Mouse (Mus musculus) frontal cortex, postnatal 25 days (tissue): Measurements from ENCODE around the gene Eef1e1.
"Not testable (repeated sequence)": the region's sequence is repeated elsewhere in the genome, so short reads cannot be mapped to it uniquely, and the experiment has no call there.

Experiments
- DNase-seq, 2 experiments: peaks; one replicate each; pipeline ENCODE4 v3.0.0; 2022; ENCODE audit warnings: low spot score in 2 of 2

Gene Eef1e1

GRCm38 (mm10) chr13:38658528-38659280, at the start of gene Eef1e1:
Gene Eef1e1, minus strand, starts transcription at chr13:38659058.
- peak; percentile 73 to 91 for DNase-seq

- no peak for DNase-seq
Measured at GRCm38 (mm10) chr13:38690845-38691244, 32.0 kb upstream of the Eef1e1 start.

- DNase-seq: peak; percentile 18 to 44
Measured at GRCm38 (mm10) chr13:38690028-38690427, 31.2 kb upstream of the Eef1e1 start.

- no peak for DNase-seq
Measured at GRCm38 (mm10) chr13:38688761-38689160, 29.9 kb upstream of the Eef1e1 start.

- DNase-seq: no peak
Measured at GRCm38 (mm10) chr13:38672336-38672735, 13.5 kb upstream of the Eef1e1 start.

- DNase-seq: not testable (repeated sequence)
Measured at GRCm38 (mm10) chr13:38671451-38671850, 12.6 kb upstream of the Eef1e1 start.

- no peak for DNase-seq
Measured at GRCm38 (mm10) chr13:38670051-38670450, 11.2 kb upstream of the Eef1e1 start.

- DNase-seq: no peak
Measured at GRCm38 (mm10) chr13:38668514-38668913, 9.7 kb upstream of the Eef1e1 start.

- DNase-seq: no peak
Measured at GRCm38 (mm10) chr13:38664753-38665152, 5.9 kb upstream of the Eef1e1 start.

GRCm38 (mm10) chr13:38659524-38660136, 772 bp upstream of the Eef1e1 start:
- DNase-seq: no peak

- no peak for DNase-seq
Measured at GRCm38 (mm10) chr13:38657865-38658264, 993 bp downstream of the Eef1e1 start.

GRCm38 (mm10) chr13:38650292-38650691, 8.6 kb downstream of the Eef1e1 start:
- DNase-seq: no peak

GRCm38 (mm10) chr13:38649069-38649468, 9.8 kb downstream of the Eef1e1 start:
- no peak for DNase-seq

- DNase-seq: no peak
Measured at GRCm38 (mm10) chr13:38641414-38641813, 17.4 kb downstream of the Eef1e1 start.

- DNase-seq: no peak
Measured at GRCm38 (mm10) chr13:38640961-38641360, 17.9 kb downstream of the Eef1e1 start.

- no peak for DNase-seq
Measured at GRCm38 (mm10) chr13:38638694-38639093, 20.2 kb downstream of the Eef1e1 start.

GRCm38 (mm10) chr13:38634800-38635269, 24.0 kb downstream of the Eef1e1 start, which contains the start of gene Bloc1s5:
Gene Bloc1s5, minus strand, starts transcription at chr13:38635109.
- peak; percentile 94 to 95 for DNase-seq

- peak; percentile 33 to 57 for DNase-seq
Measured at GRCm38 (mm10) chr13:38634256-38634799, 24.5 kb downstream of the Eef1e1 start.

GRCm38 (mm10) chr13:38633287-38634000, 25.4 kb downstream of the Eef1e1 start:
- DNase-seq: no peak

- no peak for DNase-seq
Measured at GRCm38 (mm10) chr13:38632556-38632955, 26.3 kb downstream of the Eef1e1 start.

- no peak for DNase-seq
Measured at GRCm38 (mm10) chr13:38626229-38626525, 32.7 kb downstream of the Eef1e1 start.

- no peak for DNase-seq
Measured at GRCm38 (mm10) chr13:38625492-38626228, 33.2 kb downstream of the Eef1e1 start.
